Mouse (Mus musculus) heart, adult 2 months (tissue): ENCODE data around the gene Kcnk3.

Experiments
- CTCF ChIP-seq: fragments of 200-600 bp; IDR thresholded peaks from 2 replicates; pipeline ENCODE4 v1.8.1; 2022; ENCODE audit warnings: antibody characterized with exemption, mild to moderate bottlenecking, moderate library complexity
- POLR2A ChIP-seq: fragments of 200-500 bp; IDR thresholded peaks from 2 replicates; pipeline ENCODE4 v1.6.1; 2011; ENCODE audit warnings: mild to moderate bottlenecking, low read depth, low read length, control low read depth; ENCODE audit not compliant: insufficient read depth

DNA sequence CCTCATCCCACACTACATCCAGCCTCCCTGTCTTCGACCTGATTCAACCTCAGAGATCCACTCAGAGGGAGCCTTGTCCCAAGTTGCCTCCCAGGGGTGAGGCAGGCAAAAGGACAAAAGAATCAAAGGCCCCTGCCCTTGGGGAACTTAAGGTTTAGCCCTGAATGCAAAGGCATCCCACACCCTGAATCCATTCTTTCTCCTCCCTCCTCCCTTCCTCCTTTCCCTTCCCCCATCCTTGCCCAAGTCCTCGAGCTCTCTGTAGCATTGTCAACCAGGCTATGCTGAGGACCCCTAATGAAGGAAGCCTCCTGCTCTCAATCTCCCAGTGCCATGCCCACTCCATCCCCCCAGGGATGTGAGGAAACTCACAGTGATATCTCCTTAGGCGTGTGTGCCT is 23.7 kb downstream of the Kcnk3 start:
- TF ChIP-seq POLR2A = no peak
- TF ChIP-seq CTCF = no peak
